Mouse (Mus musculus) fat pad, adult 2 months (tissue): ENCODE measurements around the gene Akr1c18.
A peak's percentile ranks its signal among the peaks of the same experiment; 100 is the strongest.
"Not testable (repeated sequence)": the region's sequence is repeated elsewhere in the genome, so short reads cannot be mapped to it uniquely, and the experiment has no call there.

ENCODE experiments used
- DNase-seq: peaks from one replicate; pipeline ENCODE4 v3.0.0-alpha.2; 2011; ENCODE audit warnings: low read depth, low spot score; ENCODE audit errors: extremely low read depth

The Akr1c18 gene

GRCm38 (mm10) chr13:4150518-4150917 is at the start of gene Akr1c18:
Gene Akr1c18 (minus strand): TSS chr13:4150654.
- DNase-seq: peak; percentile 75

- DNase-seq: no peak
These were observed 42.1 kb upstream of the Akr1c18 start for GRCm38 (mm10) chr13:4192511-4192910.

GRCm38 (mm10) chr13:4190904-4191303 is 40.5 kb upstream of the Akr1c18 start, which contains the start of gene Akr1c13:
Gene Akr1c13 (plus strand): TSS chr13:4191150.
- no peak for DNase-seq

GRCm38 (mm10) chr13:4188174-4188573 is 37.7 kb upstream of the Akr1c18 start:
- DNase-seq: no peak

GRCm38 (mm10) chr13:4186641-4187411 is 36.4 kb upstream of the Akr1c18 start:
- DNase-seq: not testable (repeated sequence)

GRCm38 (mm10) chr13:4183116-4183515 is 32.7 kb upstream of the Akr1c18 start:
- peak; percentile 88 for DNase-seq

- not testable (repeated sequence) for DNase-seq
These were observed 30.9 kb upstream of the Akr1c18 start for GRCm38 (mm10) chr13:4181321-4181720.

GRCm38 (mm10) chr13:4172978-4173377 is 22.5 kb upstream of the Akr1c18 start:
- DNase-seq: no peak

- no peak for DNase-seq
These were observed 17.6 kb upstream of the Akr1c18 start for GRCm38 (mm10) chr13:4168006-4168405.

- DNase-seq: no peak
These were observed 4.8 kb upstream of the Akr1c18 start for GRCm38 (mm10) chr13:4155286-4155685.

GRCm38 (mm10) chr13:4153593-4153992 is 3.1 kb upstream of the Akr1c18 start:
- peak; percentile 51 for DNase-seq

- DNase-seq: no peak
These were observed 2.5 kb upstream of the Akr1c18 start for GRCm38 (mm10) chr13:4152908-4153307.

- DNase-seq: no peak
These were observed 6.2 kb downstream of the Akr1c18 start for GRCm38 (mm10) chr13:4144261-4144660.

- no peak for DNase-seq
These were observed 17.4 kb downstream of the Akr1c18 start for GRCm38 (mm10) chr13:4133070-4133469.

GRCm38 (mm10) chr13:4131721-4132120 is 18.7 kb downstream of the Akr1c18 start:
- no peak for DNase-seq

GRCm38 (mm10) chr13:4131317-4131716 is 19.1 kb downstream of the Akr1c18 start:
- no peak for DNase-seq

- DNase-seq: no peak
These were observed 21.4 kb downstream of the Akr1c18 start for GRCm38 (mm10) chr13:4129100-4129499.

- DNase-seq: not testable (repeated sequence)
These were observed 24.6 kb downstream of the Akr1c18 start for GRCm38 (mm10) chr13:4125846-4126245.

- DNase-seq: not testable (repeated sequence)
These were observed 26.0 kb downstream of the Akr1c18 start for GRCm38 (mm10) chr13:4124471-4124870.

- no peak for DNase-seq
These were observed 27.3 kb downstream of the Akr1c18 start for GRCm38 (mm10) chr13:4123146-4123545.

- DNase-seq: no peak
These were observed 31.1 kb downstream of the Akr1c18 start for GRCm38 (mm10) chr13:4119181-4119904.
